Mouse (Mus musculus) lung, adult 2 months (tissue): ENCODE data around the gene Arfgap2. TPM values are rescaled to one million over a fixed set of nuclear protein-coding genes. Genes with fewer than 3 reads are reported as not detected.
"Not testable (repeated sequence)": the region's sequence is repeated elsewhere in the genome, so short reads cannot be mapped to it uniquely, and the experiment has no call there.

ENCODE experiments used
- DNase-seq: peaks from one replicate; pipeline ENCODE4 v3.0.0; 2022
- H3K4me1 ChIP-seq: fragments of 200-500 bp; 2 replicates; pipeline ENCODE4 v1.6.1; 2011; ENCODE audit warnings: low read length; ENCODE audit not compliant: control insufficient read depth, insufficient read depth
- H3K4me3 ChIP-seq: fragments of 200-500 bp; replicated peaks from 2 replicates; pipeline ENCODE3; 2011; ENCODE audit warnings: low read depth, mild to moderate bottlenecking, control low read depth, low read length; ENCODE audit errors: extremely low read depth
- CTCF ChIP-seq: fragments of 200-500 bp; IDR thresholded peaks from 2 replicates; pipeline ENCODE4 v1.5.1; 2011; ENCODE audit warnings: mild to moderate bottlenecking, low read length, control low read depth; ENCODE audit not compliant: insufficient read depth
- POLR2A ChIP-seq: fragments of 200-500 bp; IDR thresholded peaks from 2 replicates; pipeline ENCODE4 v1.6.1; 2011; ENCODE audit warnings: low read depth, mild to moderate bottlenecking, control low read depth, low read length, borderline replicate concordance; ENCODE audit errors: extremely low read depth
- WGBS: fragments of 180-500 bp; shearing (Covaris S2); methylation state at CpG from one replicate; pipeline ENCODE4 v1.1.7; 2018; 5-methylcytosine and 5-hydroxymethylcytosine counted together
- polyA plus RNA-seq: library from polyadenylated mRNA; depleted of rRNA; stranded (reverse); fragments of >200 nt; gene quantifications from 2 replicates; pipeline ENCODE4 v1.2.3, GENCODE M21; 2012; rRNA removed

Gene Arfgap2
- polyA plus RNA-seq, result 29.1 and 44.4 TPM in 2 replicates

- peaks cover 2% of the 10 kb centered on the region for H3K4me1 ChIP-seq
- peak; percentile 96 for DNase-seq
- no peak for TF ChIP-seq CTCF
- peak; percentile 89 for TF ChIP-seq POLR2A
- H3K4me3 ChIP-seq, result peak within 1 kb of the TSS; percentile 95
- WGBS, result under 1% methylated on average over 72 of the region's 72 CpGs
Observed at GRCm38 (mm10) chr2:91264711-91265681, at the start of gene Arfgap2. Gene Arfgap2, plus strand, starts transcription at chr2:91264974.

- Histone ChIP-seq H3K4me1 (no peaks in the 10 kb centered on the region), H3K4me3 (no peak overlapping the region)
- no peak for DNase-seq
- WGBS, result 66% methylated on average over 4 of the region's 4 CpGs
- TF ChIP-seq CTCF (no peak), POLR2A (no peak)
Observed at GRCm38 (mm10) chr2:91217032-91217431, 47.7 kb upstream of the Arfgap2 start.

GRCm38 (mm10) chr2:91220501-91220900 lies 44.3 kb upstream of the Arfgap2 start:
- H3K4me1 ChIP-seq, result no peaks in the 10 kb centered on the region
- no peak overlapping the region for H3K4me3 ChIP-seq
- no peak for DNase-seq
- TF ChIP-seq POLR2A (no peak), CTCF (no peak)
- WGBS, result 96% methylated on average over 3 of the region's 3 CpGs

GRCm38 (mm10) chr2:91223614-91224013 lies 41.2 kb upstream of the Arfgap2 start:
- H3K4me3 ChIP-seq, result no peak overlapping the region
- TF ChIP-seq CTCF (no peak), POLR2A (no peak)
- WGBS, result 75% methylated on average over 2 of the region's 2 CpGs
- DNase-seq, result no peak
- no peaks in the 10 kb centered on the region for H3K4me1 ChIP-seq

GRCm38 (mm10) chr2:91229735-91230134 lies 35.0 kb upstream of the Arfgap2 start:
- TF ChIP-seq CTCF (no peak), POLR2A (no peak)
- no peak for DNase-seq
- Histone ChIP-seq H3K4me1 (no peaks in the 10 kb centered on the region), H3K4me3 (no peak overlapping the region)
- 76% methylated on average over 2 of the region's 2 CpGs for WGBS

GRCm38 (mm10) chr2:91236601-91237510 lies 27.9 kb upstream of the Arfgap2 start, which contains the start of gene Ddb2:
Gene Ddb2, minus strand, starts transcription at chr2:91236982.
- Histone ChIP-seq H3K4me1 (no peaks in the 10 kb centered on the region; the same call in 1 of the 2 replicates), H3K4me3 (peak within 1 kb of the TSS; percentile 86)
- TF ChIP-seq CTCF (no peak), POLR2A (peak; percentile 81; the same call in 1 of the 2 replicates)
- peak; percentile 84 for DNase-seq
- under 1% methylated on average over 47 of the region's 48 CpGs for WGBS

GRCm38 (mm10) chr2:91237511-91238080 lies 27.2 kb upstream of the Arfgap2 start:
- not testable (repeated sequence) for H3K4me1 ChIP-seq
- WGBS, result 14% methylated on average over 4 of the region's 4 CpGs
- DNase-seq, result peak; percentile 15
- H3K4me3 ChIP-seq, result peak overlapping the region; percentile 17

- DNase-seq, result no peak
- TF ChIP-seq POLR2A (no peak), CTCF (no peak)
- 55% methylated on average over 5 of the region's 5 CpGs for WGBS
- H3K4me3 ChIP-seq, result no peak overlapping the region
- no peaks in the 10 kb centered on the region; the same call in 1 of the 2 replicates for H3K4me1 ChIP-seq
Observed at GRCm38 (mm10) chr2:91242547-91242946, 22.2 kb upstream of the Arfgap2 start.

- Histone ChIP-seq H3K4me1 (no peaks in the 10 kb centered on the region), H3K4me3 (no peak overlapping the region)
- no peak for DNase-seq
- 67% methylated on average over 3 of the region's 3 CpGs for WGBS
- no peak for TF ChIP-seq CTCF
- TF ChIP-seq POLR2A, result no peak
Observed at GRCm38 (mm10) chr2:91243416-91243815, 21.4 kb upstream of the Arfgap2 start.
